Mouse (Mus musculus) gonadal fat pad, adult 2 months (tissue): Measurements from ENCODE around the gene Cdc14b. TPM values are rescaled to one million over a fixed set of nuclear protein-coding genes. Genes with fewer than 3 reads are reported as not detected.
"Not testable (repeated sequence)": the region's sequence is repeated elsewhere in the genome, so short reads cannot be mapped to it uniquely, and the experiment has no call there.

Experiments used
- DNase-seq: peaks from one replicate; pipeline ENCODE4 v3.0.0-alpha.2; 2012; ENCODE audit warnings: low read depth
- polyA plus RNA-seq: library from polyadenylated mRNA; depleted of rRNA; stranded (reverse); fragments of >200 nt; gene quantifications from 2 replicates; pipeline ENCODE4 v1.2.3, GENCODE M21; 2012

Cdc14b gene
- polyA plus RNA-seq, 1 experiment: 4.3 TPM

- DNase-seq: no peak
Observed at GRCm38 (mm10) chr13:64273891-64274844, 922 bp downstream of the Cdc14b start.

GRCm38 (mm10) chr13:64273352-64273751 lies 1.7 kb downstream of the Cdc14b start:
- no peak for DNase-seq

- DNase-seq: no peak
Observed at GRCm38 (mm10) chr13:64268384-64268783, 6.7 kb downstream of the Cdc14b start.

- DNase-seq: no peak
Observed at GRCm38 (mm10) chr13:64267151-64267550, 7.9 kb downstream of the Cdc14b start.

GRCm38 (mm10) chr13:64264586-64264985 lies 10.5 kb downstream of the Cdc14b start:
- DNase-seq: no peak

- no peak for DNase-seq
Observed at GRCm38 (mm10) chr13:64259903-64260302, 15.2 kb downstream of the Cdc14b start.

- DNase-seq: no peak
Observed at GRCm38 (mm10) chr13:64258516-64258821, 16.6 kb downstream of the Cdc14b start.

GRCm38 (mm10) chr13:64257814-64258515 lies 17.1 kb downstream of the Cdc14b start:
- no peak for DNase-seq

GRCm38 (mm10) chr13:64257010-64257813 lies 17.9 kb downstream of the Cdc14b start:
- no peak for DNase-seq

- DNase-seq: not testable (repeated sequence)
Observed at GRCm38 (mm10) chr13:64254185-64254584, 20.9 kb downstream of the Cdc14b start.

- DNase-seq: no peak
Observed at GRCm38 (mm10) chr13:64253697-64254096, 21.4 kb downstream of the Cdc14b start.

- DNase-seq: no peak
Observed at GRCm38 (mm10) chr13:64252147-64252546, 22.9 kb downstream of the Cdc14b start.

GRCm38 (mm10) chr13:64250363-64250762 lies 24.7 kb downstream of the Cdc14b start:
- no peak for DNase-seq

- no peak for DNase-seq
Observed at GRCm38 (mm10) chr13:64248775-64249524, 26.1 kb downstream of the Cdc14b start.

GRCm38 (mm10) chr13:64248161-64248774 lies 26.8 kb downstream of the Cdc14b start:
- DNase-seq: no peak

- no peak for DNase-seq
Observed at GRCm38 (mm10) chr13:64246106-64246505, 29.0 kb downstream of the Cdc14b start.

GRCm38 (mm10) chr13:64244685-64245261 lies 30.3 kb downstream of the Cdc14b start:
- no peak for DNase-seq

- DNase-seq: no peak
Observed at GRCm38 (mm10) chr13:64242721-64243120, 32.4 kb downstream of the Cdc14b start.

GRCm38 (mm10) chr13:64240626-64241025 lies 34.5 kb downstream of the Cdc14b start:
- DNase-seq: no peak

- no peak for DNase-seq
Observed at GRCm38 (mm10) chr13:64237681-64238157, 37.4 kb downstream of the Cdc14b start.
